Mouse (Mus musculus): ENCODE results near the gene Klk7. TPM values are rescaled to one million over a fixed set of nuclear protein-coding genes. Genes with fewer than 3 reads are reported as not detected.

Gene Klk7
- polyA plus RNA-seq, 1 experiment from 2014 or later, result not detected

DNA sequence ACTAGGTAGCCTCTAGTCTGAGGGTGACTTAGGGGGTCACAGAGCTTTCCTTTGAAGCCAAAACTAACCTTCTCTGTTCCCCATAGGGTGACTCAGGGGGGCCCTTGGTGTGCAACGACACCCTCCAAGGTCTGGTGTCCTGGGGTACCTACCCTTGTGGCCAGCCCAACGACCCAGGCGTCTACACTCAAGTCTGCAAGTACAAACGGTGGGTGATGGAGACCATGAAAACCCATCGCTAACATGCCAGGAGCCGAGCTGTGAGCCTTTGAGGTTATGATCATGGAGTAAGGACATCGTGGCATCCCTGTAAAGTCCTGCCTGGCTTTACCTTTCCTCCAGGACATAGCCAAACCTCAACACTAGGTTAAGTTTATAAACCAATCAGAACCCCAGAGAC, 4.1 kb downstream of the Klk7 start:
- Histone ChIP-seq H3K4me2 (replicated peaks; ENCODE audit: low read depth, low read length) (no peak overlapping the region), H3K36me3 (ENCODE audit: insufficient read depth, low read length) (no peaks in the 10 kb centered on the region), H3K9me3 (ENCODE audit: low read length) (no peaks in the 10 kb centered on the region), H3K27ac (ENCODE audit: low read length) (no peak overlapping the region), H3K4me3 (ENCODE audit: low read depth, low read length) (no peak overlapping the region), H3K4me1 (ENCODE audit: insufficient read depth, low read depth, low read length) (no peaks in the 10 kb centered on the region), H3K27me3 (replicated peaks; ENCODE audit: insufficient read depth, low read length) (no peaks in the 10 kb centered on the region), H3K9ac (replicated peaks; ENCODE audit: low read depth) (no peak overlapping the region)
- TF ChIP-seq CTCF (IDR thresholded peaks at IDR 0.05), result no peak
- no peak for TF ChIP-seq EP300 (IDR thresholded peaks at IDR 0.05)
- DNase-seq (ENCODE audit: low spot score) (no peak), ATAC-seq (no peak)
- WGBS, result 85% methylated on average over 7 of the region's 7 CpGs

- H3K36me3 ChIP-seq (ENCODE audit: insufficient read depth, low read length), result no peaks in the 10 kb centered on the region
- no peak for DNase-seq (ENCODE audit: low spot score)
Measured at GRCm38 (mm10) chr7:43816746-43817145, 5.7 kb downstream of the Klk7 start.

DNA sequence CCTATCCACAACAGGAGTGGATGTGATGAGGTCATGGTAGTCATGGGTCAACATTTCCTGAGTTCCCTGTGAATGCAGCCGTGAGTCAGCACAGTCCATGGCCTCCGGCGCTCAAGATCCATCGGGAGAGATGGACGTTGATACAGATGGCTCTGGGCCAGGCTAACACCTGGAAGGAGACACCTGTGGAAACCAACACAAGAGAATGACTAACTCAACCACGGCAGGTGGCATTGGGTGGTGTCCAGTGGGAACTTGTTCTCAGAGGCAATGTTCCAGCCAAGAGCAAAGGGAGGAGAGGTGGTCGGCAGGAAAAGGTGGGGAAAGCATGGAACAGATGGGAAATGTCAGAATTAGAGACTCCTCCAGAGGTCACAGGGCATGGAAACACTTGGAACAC, 10.5 kb downstream of the Klk7 start:
- WGBS, result 87% methylated on average over 7 of the region's 7 CpGs
- ATAC-seq (no peak), DNase-seq (ENCODE audit: low spot score) (no peak)

More at GRCm38 (mm10) chr7:43816746-43817145, 5.7 kb downstream of the Klk7 start:
- H3K4me1 ChIP-seq (ENCODE audit: insufficient read depth, low read depth, low read length), result no peaks in the 10 kb centered on the region
- no peak overlapping the region for H3K4me3 ChIP-seq (ENCODE audit: low read depth, low read length)
- H3K9ac ChIP-seq (replicated peaks; ENCODE audit: low read depth), result no peak overlapping the region
- no peak for TF ChIP-seq CTCF (IDR thresholded peaks at IDR 0.05)
- no peak for TF ChIP-seq EP300 (IDR thresholded peaks at IDR 0.05)
- no peak overlapping the region for H3K4me2 ChIP-seq (replicated peaks; ENCODE audit: low read depth, low read length)
- no peak overlapping the region for H3K27ac ChIP-seq (ENCODE audit: low read length)
- no peaks in the 10 kb centered on the region for H3K9me3 ChIP-seq (ENCODE audit: low read length)
- ATAC-seq, result no peak
- H3K27me3 ChIP-seq (replicated peaks; ENCODE audit: insufficient read depth, low read length), result no peaks in the 10 kb centered on the region

GRCm38 (mm10) chr7:43824199-43824598, 13.1 kb downstream of the Klk7 start, which contains the start of gene Klk6:
TSS of gene Klk6 (plus strand) at chr7:43824499.
- no peak within 1 kb of the TSS for H3K4me3 ChIP-seq (ENCODE audit: low read depth, low read length)
- TF ChIP-seq EP300 (IDR thresholded peaks at IDR 0.05), result no peak
- TF ChIP-seq CTCF (IDR thresholded peaks at IDR 0.05), result no peak
- H3K9me3 ChIP-seq (ENCODE audit: low read length), result no peaks in the 10 kb centered on the region
- no peaks in the 10 kb centered on the region for H3K4me1 ChIP-seq (ENCODE audit: insufficient read depth, low read depth, low read length)
- no peaks in the 10 kb centered on the region for H3K36me3 ChIP-seq (ENCODE audit: insufficient read depth, low read length)
- 80% methylated on average over 10 of the region's 10 CpGs for WGBS
- no peak within 1 kb of the TSS for H3K27ac ChIP-seq (ENCODE audit: low read length)
- no peaks in the 10 kb centered on the region for H3K27me3 ChIP-seq (replicated peaks; ENCODE audit: insufficient read depth, low read length)
- no peak within 1 kb of the TSS for H3K4me2 ChIP-seq (replicated peaks; ENCODE audit: low read depth, low read length)
- no peak within 1 kb of the TSS for H3K9ac ChIP-seq (replicated peaks; ENCODE audit: low read depth)
- DNase-seq (ENCODE audit: low spot score) (no peak), ATAC-seq (no peak)

More for the DNA sequence above, 10.5 kb downstream of the Klk7 start:
- TF ChIP-seq CTCF (IDR thresholded peaks at IDR 0.05) (no peak), EP300 (IDR thresholded peaks at IDR 0.05) (no peak)
- Histone ChIP-seq H3K27ac (ENCODE audit: low read length) (no peak overlapping the region), H3K9me3 (ENCODE audit: low read length) (no peaks in the 10 kb centered on the region), H3K9ac (replicated peaks; ENCODE audit: low read depth) (no peak overlapping the region), H3K27me3 (replicated peaks; ENCODE audit: insufficient read depth, low read length) (no peaks in the 10 kb centered on the region), H3K4me2 (replicated peaks; ENCODE audit: low read depth, low read length) (no peak overlapping the region), H3K4me3 (ENCODE audit: low read depth, low read length) (no peak overlapping the region), H3K36me3 (ENCODE audit: insufficient read depth, low read length) (no peaks in the 10 kb centered on the region), H3K4me1 (ENCODE audit: insufficient read depth, low read depth, low read length) (no peaks in the 10 kb centered on the region)

DNA sequence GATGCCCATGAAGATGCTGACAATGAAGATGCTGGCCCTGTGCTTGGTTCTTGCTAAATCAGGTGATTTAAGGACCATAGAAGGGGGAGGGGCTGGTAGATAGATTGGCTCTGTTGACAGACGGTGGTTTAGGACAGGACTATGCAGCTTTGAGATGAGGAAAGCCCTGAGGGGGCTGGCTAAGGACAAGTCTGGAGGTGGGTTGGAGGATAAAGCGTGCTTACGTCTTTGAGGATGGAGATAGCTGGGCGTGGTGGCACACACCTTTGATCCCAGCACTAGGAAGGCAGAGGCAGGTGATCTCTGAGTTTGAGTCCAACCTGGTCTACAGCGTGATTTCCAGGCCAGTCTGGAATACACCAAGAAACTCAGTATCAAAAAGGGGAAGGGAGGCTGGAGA, 15.0 kb downstream of the Klk7 start:
- Histone ChIP-seq H3K4me1 (ENCODE audit: insufficient read depth, low read depth, low read length) (no peaks in the 10 kb centered on the region), H3K4me2 (replicated peaks; ENCODE audit: low read depth, low read length) (no peak overlapping the region), H3K36me3 (ENCODE audit: insufficient read depth, low read length) (no peaks in the 10 kb centered on the region), H3K27me3 (replicated peaks; ENCODE audit: insufficient read depth, low read length) (no peaks in the 10 kb centered on the region), H3K9ac (replicated peaks; ENCODE audit: low read depth) (no peak overlapping the region), H3K27ac (ENCODE audit: low read length) (no peak overlapping the region), H3K9me3 (ENCODE audit: low read length) (no peaks in the 10 kb centered on the region), H3K4me3 (ENCODE audit: low read depth, low read length) (no peak overlapping the region)
- DNase-seq (ENCODE audit: low spot score), result no peak
- TF ChIP-seq EP300 (IDR thresholded peaks at IDR 0.05) (no peak), CTCF (IDR thresholded peaks at IDR 0.05) (no peak)
- WGBS, result 81% methylated on average over 5 of the region's 5 CpGs
- no peak for ATAC-seq

DNA sequence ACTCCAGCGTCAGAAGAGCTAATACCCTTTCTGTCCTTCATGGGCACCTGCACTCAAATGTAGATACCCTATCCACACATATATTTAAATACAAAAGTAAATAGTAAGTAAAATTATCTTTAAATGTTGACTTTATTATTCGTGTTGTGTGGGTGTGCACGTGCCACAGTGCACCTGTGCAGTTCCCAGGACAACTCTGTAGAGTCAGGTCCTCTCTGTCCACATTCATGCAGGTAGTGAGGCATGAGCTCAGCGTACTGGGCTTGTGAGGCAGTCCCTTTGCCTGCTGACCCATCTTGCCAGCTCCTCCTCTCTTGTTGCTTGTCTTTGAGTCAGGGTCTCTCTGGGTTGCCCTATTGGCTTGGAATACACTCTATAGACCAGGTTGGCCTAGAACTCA, 16.6 kb downstream of the Klk7 start:
- H3K4me3 ChIP-seq (ENCODE audit: low read depth, low read length), result no peak overlapping the region
- H3K4me2 ChIP-seq (replicated peaks; ENCODE audit: low read depth, low read length), result no peak overlapping the region
- H3K36me3 ChIP-seq (ENCODE audit: insufficient read depth, low read length), result no peaks in the 10 kb centered on the region
- TF ChIP-seq EP300 (IDR thresholded peaks at IDR 0.05) (no peak), CTCF (IDR thresholded peaks at IDR 0.05) (no peak)
- ATAC-seq, result no peak
- no peaks in the 10 kb centered on the region for H3K27me3 ChIP-seq (replicated peaks; ENCODE audit: insufficient read depth, low read length)
- no peak overlapping the region for H3K27ac ChIP-seq (ENCODE audit: low read length)
- DNase-seq (ENCODE audit: low spot score), result no peak
- no peaks in the 10 kb centered on the region for H3K9me3 ChIP-seq (ENCODE audit: low read length)
- no peaks in the 10 kb centered on the region for H3K4me1 ChIP-seq (ENCODE audit: insufficient read depth, low read depth, low read length)
- WGBS, result 73% methylated on average over 4 of the region's 4 CpGs
- H3K9ac ChIP-seq (replicated peaks; ENCODE audit: low read depth), result no peak overlapping the region

GRCm38 (mm10) chr7:43829006-43829405, 17.9 kb downstream of the Klk7 start:
- Histone ChIP-seq H3K4me1 (ENCODE audit: insufficient read depth, low read depth, low read length) (no peaks in the 10 kb centered on the region), H3K9me3 (ENCODE audit: low read length) (no peaks in the 10 kb centered on the region), H3K4me2 (replicated peaks; ENCODE audit: low read depth, low read length) (no peak overlapping the region), H3K36me3 (ENCODE audit: insufficient read depth, low read length) (no peaks in the 10 kb centered on the region), H3K9ac (replicated peaks; ENCODE audit: low read depth) (no peak overlapping the region), H3K4me3 (ENCODE audit: low read depth, low read length) (no peak overlapping the region), H3K27me3 (replicated peaks; ENCODE audit: insufficient read depth, low read length) (no peaks in the 10 kb centered on the region), H3K27ac (ENCODE audit: low read length) (no peak overlapping the region)
- ATAC-seq (no peak), DNase-seq (ENCODE audit: low spot score) (no peak)
- 86% methylated on average over 8 of the region's 8 CpGs for WGBS
- TF ChIP-seq CTCF (IDR thresholded peaks at IDR 0.05), result no peak
